Mouse (Mus musculus) layer of hippocampus, postnatal 25 days (tissue): Measurements from ENCODE around the gene Tspan11. TPM values are rescaled to one million over a fixed set of nuclear protein-coding genes. Genes with fewer than 3 reads are reported as not detected.

Source experiments
- DNase-seq, 2 experiments: peaks; one replicate each; pipeline ENCODE4 v3.0.0; 2022; ENCODE audit warnings: mixed read lengths in 2 of 2, low spot score in 1 of 2; ENCODE audit errors: extremely low spot score in 1 of 2
- total RNA-seq, 2 experiments: library from RNA; stranded (reverse); gene quantifications; 2 replicates each; pipeline ENCODE4 v1.2.3; 2021

Gene Tspan11
- total RNA-seq, 2 experiments from 2014 or later = 2.6 TPM

- no peak for DNase-seq
Measured at GRCm38 (mm10) chr6:127876436-127876835, 11.0 kb upstream of the Tspan11 start.

- no peak for DNase-seq
Measured at GRCm38 (mm10) chr6:127877026-127877425, 10.4 kb upstream of the Tspan11 start.

DNA sequence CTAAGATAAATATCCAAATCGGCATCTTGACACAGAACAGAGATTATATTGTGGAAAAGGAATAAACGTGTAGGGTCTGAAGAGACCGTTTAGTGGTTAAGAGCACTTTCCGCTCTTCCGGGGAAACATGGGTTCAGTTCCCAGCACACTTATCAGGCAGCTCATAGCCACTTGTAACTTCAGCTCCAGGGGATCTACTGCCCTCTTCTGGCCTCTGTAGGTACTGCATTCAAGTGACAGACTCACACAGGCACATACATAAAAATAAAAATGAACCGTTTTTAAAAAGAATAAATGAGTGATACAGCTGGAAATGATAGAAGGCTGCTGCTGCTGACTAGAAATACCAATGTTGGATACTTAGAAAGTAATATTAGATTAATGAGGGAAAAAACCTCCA lies 7.9 kb upstream of the Tspan11 start:
- DNase-seq = no peak

GRCm38 (mm10) chr6:127886916-127887315 lies 473 bp upstream of the Tspan11 start:
- DNase-seq = no peak

GRCm38 (mm10) chr6:127888581-127888980 lies 1.2 kb downstream of the Tspan11 start:
- DNase-seq = no peak

DNA sequence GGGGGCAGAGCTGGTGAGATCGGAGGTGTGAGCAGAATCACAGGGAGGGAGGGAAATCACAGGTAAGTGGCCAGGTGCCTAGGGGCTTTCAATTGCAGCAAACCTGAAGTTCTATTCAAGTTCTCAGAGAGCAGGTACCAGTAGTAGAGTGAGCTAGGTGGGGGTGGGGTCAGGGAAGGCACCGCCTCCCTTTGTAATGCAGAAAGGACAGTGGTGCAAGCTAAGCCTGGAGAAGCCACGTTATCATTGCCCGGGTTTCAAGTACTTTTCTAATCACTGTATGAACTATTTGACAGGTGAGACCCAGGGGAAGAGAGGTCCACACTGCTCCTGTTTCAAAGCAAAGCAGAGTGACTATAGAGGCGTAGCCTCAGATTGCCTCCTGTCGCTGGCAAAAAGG lies 6.2 kb downstream of the Tspan11 start:
- DNase-seq = no peak

- no peak for DNase-seq
Measured at GRCm38 (mm10) chr6:127894999-127895398, 7.6 kb downstream of the Tspan11 start.

GRCm38 (mm10) chr6:127896425-127896824 lies 9.0 kb downstream of the Tspan11 start:
- no peak for DNase-seq

DNA sequence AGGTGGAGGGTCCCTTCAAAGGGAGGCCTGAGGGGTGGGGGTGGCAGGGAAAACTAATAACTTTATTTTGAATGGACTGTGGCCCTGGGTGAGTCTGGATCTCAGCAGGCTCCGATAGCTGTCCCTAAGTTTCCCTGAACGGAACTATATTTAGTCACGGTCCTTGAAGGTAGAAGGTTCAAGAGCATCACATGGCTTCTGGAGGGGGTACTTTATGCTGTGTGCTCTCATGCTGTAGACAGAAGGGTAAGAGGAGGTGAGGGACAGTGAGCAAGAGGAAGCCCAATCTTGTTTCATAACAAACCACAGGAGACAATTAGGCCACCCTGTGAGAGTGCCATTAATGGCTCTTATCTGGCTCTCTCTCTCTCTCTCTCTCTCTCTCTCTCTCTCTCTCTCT lies 10.0 kb downstream of the Tspan11 start:
- DNase-seq = no peak

DNA sequence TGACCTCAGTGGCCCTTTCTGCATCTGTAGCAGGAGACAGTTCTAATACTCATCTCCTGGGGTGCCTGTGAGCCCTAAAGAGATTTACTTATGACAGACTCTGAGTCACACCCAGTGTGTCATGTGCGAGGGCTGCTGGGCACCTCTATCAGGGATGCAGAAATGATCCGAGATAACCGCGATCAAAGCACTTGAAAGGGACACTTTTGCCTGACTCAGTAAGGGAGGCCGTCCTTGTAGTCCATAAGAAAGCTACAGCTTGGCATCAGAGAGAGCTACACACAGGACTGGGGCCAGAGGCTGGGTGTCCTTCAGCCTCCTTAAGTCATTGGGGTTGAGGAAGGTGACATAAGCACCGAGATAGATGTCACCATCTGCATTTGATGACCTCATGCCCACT lies 12.7 kb downstream of the Tspan11 start:
- DNase-seq = no peak

DNA sequence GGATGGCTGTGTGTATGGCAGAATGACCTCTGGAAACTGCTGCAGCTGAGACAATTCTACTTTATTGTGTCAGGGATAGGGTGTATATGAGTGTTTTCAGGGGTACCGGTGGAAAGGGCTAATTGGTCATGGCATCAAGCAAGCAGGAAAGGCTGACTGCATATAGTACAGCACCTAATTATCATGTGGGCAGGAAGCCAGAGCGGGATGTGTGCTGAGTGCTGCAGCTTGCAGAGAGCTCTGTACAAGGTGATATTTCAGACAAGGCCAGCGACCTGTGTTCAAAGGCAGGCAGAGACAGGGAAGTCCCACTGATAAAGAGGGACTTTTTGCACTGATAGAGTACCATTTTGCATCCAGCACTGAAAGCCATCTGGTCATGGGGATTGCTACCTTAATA lies 13.9 kb downstream of the Tspan11 start:
- no peak for DNase-seq

DNA sequence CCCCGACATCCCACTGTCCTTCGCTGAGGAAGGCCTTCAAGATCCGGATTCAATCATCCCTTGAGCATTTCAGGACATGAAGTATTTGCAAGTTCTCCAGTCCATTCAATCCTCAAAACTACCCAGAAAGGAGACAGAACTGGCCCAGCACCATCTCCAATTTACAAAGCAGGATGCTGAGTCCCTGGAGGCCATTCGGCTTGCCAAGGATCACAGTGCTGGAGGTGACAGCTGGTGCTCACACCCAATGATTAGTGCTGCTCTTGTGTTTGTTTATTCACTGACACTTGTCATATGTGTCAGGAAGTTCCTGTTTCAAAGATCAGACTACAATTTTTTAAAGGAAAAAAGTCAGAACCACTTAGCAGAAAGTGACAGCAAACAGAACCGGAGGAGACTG lies 14.3 kb downstream of the Tspan11 start:
- DNase-seq = no peak

DNA sequence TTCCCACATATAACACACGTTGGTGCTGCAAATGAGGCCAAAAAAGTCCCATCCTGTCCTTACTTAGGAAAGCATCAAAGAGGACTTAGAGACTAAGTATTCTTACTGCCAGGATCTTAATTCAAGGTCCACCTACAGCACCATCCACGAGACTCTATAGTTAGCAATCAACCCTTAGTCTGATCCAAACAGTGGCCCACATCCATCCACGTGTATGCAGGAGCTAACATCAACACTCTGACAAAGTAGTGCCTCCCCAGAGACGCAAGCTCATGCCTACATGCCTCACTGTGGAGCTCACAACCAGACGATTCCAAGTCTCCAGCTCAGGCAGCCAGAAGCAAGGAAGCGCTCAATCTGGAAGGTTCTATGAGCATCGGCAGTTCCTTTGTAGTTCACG lies 15.2 kb downstream of the Tspan11 start:
- DNase-seq = no peak

DNA sequence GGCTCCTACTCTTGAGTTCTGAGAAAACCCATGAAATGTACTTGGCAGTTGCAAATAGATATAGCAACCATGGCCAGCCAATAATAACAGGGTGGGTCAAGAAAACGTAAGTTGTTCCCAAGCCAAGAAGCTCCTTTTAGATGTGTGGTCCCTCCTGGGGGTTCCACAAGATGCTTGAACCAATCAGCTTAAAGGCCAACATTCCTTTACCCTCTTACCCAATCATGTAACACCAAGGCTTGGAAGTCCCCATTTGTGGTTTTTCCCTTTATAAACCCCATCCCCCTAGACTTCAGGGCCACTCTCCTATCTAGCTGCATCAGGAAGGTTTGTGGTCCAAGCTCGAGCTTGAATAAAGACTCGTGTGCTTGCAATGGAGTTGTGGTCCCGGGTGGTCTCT lies 23.2 kb downstream of the Tspan11 start:
- DNase-seq = no peak

DNA sequence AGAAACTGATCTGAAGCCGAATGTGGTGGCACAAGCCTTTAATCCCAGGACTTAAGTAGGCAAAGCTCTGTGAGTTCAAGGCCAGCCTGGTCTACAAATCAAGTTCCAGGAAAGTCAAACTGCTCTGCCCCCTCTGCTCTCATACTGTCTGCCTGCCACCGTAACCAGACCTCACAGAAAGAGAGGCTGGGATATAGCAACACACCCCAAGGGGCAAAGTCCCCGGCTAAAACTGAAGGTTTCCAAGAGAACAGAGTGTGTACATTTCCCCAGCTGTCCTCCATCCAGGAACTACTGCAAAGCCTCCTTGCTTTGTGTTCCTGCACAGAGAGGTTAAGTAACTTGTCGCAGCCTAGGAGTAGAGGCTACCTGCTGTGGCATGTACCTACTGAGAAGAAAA lies 24.3 kb downstream of the Tspan11 start:
- no peak for DNase-seq

DNA sequence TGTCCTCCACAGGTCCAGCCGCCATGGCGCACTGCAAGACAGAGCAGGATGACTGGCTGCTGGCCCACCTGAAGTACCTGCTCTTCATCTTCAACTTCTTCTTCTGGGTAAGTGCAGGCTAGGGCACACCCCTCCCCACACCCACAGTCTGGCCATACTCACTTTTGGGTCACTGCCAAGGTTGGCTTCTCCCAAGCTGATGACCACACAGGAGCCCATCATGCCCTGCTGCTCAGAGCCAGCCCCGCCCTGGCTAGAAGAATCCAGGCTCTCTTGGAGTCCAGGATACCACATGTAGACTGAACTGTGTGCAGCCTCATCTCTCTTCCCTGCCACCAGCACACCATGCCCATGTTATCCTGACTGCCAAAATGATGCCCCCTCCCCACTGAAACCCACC lies 25.5 kb downstream of the Tspan11 start:
- no peak for DNase-seq

DNA sequence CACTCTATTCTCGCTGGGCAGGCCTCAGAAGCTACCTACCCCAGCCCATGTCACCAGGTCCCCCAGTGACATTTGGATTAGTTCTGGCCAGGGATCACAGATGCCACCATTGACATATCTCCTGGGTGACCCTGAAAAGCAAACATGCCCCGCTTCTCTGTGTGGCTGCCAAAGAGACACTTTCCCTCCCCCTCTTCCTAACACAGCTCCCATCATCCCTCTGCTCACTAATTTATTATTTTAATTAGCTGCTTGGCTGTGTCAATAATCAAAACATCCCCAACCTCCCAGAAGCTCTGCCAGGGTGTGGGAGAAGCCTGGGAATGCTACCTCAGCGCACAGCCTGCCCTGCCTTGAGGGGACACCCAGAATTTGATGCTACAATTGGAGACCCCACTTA lies 29.6 kb downstream of the Tspan11 start:
- no peak for DNase-seq

GRCm38 (mm10) chr6:127917712-127918111 lies 30.3 kb downstream of the Tspan11 start:
- no peak for DNase-seq

GRCm38 (mm10) chr6:127919491-127919890 lies 32.1 kb downstream of the Tspan11 start:
- no peak for DNase-seq

DNA sequence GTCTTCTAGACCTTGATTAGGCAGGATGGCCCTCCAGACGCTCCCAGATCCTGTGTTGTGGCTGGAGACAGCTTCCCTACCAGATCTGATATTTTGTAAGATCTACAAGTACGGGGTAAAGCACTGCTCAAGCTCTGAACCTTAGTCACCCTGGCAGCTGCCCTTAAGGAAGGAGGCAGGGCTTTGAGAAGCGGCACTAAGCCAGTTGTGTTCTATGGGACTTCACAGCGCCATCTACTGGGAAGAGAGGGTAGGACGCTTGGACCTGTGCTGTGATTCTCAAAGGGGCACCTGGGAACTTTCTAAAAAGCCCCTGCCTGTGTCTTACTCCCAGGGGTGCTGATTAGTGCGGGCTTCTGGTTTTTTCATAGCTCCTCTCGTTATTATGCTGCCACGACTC lies 33.3 kb downstream of the Tspan11 start:
- peak; percentile 67 to 91 for DNase-seq

DNA sequence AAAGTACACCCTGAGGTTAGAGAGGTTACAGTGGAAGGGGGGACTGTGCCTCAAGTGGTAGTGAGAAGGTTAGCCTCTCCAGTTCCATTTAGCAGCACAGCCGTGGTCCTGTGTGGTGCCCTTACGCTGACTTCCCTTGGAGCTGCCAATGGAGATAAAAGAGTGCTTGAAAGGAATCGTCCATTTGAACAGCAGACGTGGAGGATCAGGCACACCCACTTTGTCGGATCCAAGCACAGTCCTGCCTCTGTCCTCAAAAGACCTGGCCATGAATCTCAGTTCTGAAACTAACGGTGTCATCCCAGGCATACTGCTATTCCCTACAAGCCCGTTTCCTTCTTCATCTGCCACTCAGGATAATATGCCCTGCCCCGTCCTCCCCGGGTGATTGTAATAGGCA lies 34.6 kb downstream of the Tspan11 start:
- DNase-seq = no peak

DNA sequence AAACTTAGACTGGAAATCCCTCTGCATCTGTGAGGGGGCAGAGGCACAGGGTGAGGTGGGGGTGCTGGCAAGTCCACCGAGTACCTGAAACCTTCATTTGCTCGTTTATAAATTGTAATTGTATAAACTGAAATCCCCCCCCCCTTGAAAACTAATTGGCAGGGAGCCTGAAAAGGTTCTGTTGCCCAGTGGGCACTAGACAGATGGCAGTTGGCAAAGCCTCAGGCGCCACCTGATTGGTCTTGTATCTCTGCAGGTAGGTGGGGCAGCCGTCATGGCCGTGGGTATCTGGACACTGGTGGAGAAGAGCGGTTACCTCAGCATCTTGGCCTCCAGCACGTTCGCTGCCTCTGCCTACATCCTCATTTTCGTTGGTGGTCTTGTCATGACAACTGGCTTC lies 35.9 kb downstream of the Tspan11 start:
- DNase-seq = no peak

DNA sequence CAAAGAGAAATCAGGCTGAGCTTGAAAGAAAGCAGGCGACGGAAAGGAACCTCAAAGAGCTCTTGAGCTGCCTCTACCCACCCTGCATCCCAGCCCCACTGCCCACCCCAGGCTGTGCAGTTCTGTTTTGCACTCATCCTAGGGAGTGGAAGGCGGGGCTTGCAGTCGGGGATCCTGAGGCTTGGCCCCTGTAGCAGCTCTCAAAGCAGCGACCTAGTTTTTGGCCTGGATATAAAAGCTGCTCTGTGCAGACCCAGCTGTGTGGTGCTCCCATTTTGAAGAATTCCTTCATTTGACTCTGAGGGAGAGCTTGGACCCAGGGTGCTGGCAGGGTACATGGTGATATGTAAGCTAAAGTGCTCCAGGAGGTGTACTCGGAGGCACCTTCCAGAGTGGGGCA lies 37.4 kb downstream of the Tspan11 start:
- DNase-seq = no peak
